Mouse (Mus musculus) midbrain, embryonic 13.5 days (tissue): ENCODE results near the gene Gabarap. TPM values are rescaled to one million over a fixed set of nuclear protein-coding genes. Genes with fewer than 3 reads are reported as not detected.

Experiments used
- microRNA counts: library from miRNA; unstranded; fragments of <30 nt; microRNA quantifications from one replicate; lab custom pipeline; 2016
- microRNA-seq: library from miRNA; unstranded; fragments of <30 nt; microRNA quantifications from one replicate; pipeline ENCODE4, GENCODE M21; 2016
- polyA plus RNA-seq: library from polyadenylated mRNA; unstranded; fragments of >200 nt; fragmentation: Nextera tagmentation; extraction: Ambion mirVana; gene quantifications from 2 replicates; pipeline ENCODE4 v1.2.1, GENCODE M21; 2015

Gene Gabarap
- polyA plus RNA-seq, 1 experiment from 2014 or later, result 625 TPM

MicroRNA genes within 50 kb of the gene (microRNA counts, 519-probe panel; counts per million panel counts)
- 110 counts per million, percentile 56 among the panel's probes with 10 or more counts for microRNA mmu-miR-324-3p (lab: Ali Mortazavi, UCI)
- microRNA mmu-miR-324-5p (lab: Ali Mortazavi, UCI), result 4,004 counts per million, percentile 75 among the panel's probes with 10 or more counts

Small RNA genes lying within 50 kb of the gene (microRNA-seq; reads per million reads assigned to microRNA genes)
- gene Gm44349 (not detected), gene Mir324 (4,299 reads per million, percentile 90 among the genes with 10 or more reads in this experiment)

Other genes with a start within 250 kb of the Gabarap start
- 22.7 and 24.9 TPM in 2 replicates for gene Polr2a, start 232.5 kb upstream of the Gabarap start, polyA plus RNA-seq
- gene Slc35g3, start 229.2 kb upstream of the Gabarap start, polyA plus RNA-seq, result 0.31 TPM in 1 of 2 replicates, not detected in the other
- 2.9 and 3.2 TPM in 2 replicates for gene Zbtb4, start 225.2 kb upstream of the Gabarap start, polyA plus RNA-seq
- gene Chrnb1, start 195.2 kb upstream of the Gabarap start, polyA plus RNA-seq, result 0.83 and 0.85 TPM in 2 replicates
- 3.4 and 4.4 TPM in 2 replicates for gene Fgf11, start 189.3 kb upstream of the Gabarap start, polyA plus RNA-seq
- 0.44 and 0.52 TPM in 2 replicates for gene Tmem102, start 185.5 kb upstream of the Gabarap start, polyA plus RNA-seq
- not detected in 2 replicates for gene Gm39566, start 175.8 kb upstream of the Gabarap start, polyA plus RNA-seq
- not detected in 2 replicates for gene Spem2, start 172.7 kb upstream of the Gabarap start, polyA plus RNA-seq
- gene Spem1, start 169.0 kb upstream of the Gabarap start, polyA plus RNA-seq, result 0.51 and 0.64 TPM in 2 replicates
- 20.5 and 21.3 TPM in 2 replicates for gene Nlgn2, start 153.4 kb upstream of the Gabarap start, polyA plus RNA-seq
- 329 and 331 TPM in 2 replicates for gene Tmem256, start 152.6 kb upstream of the Gabarap start, polyA plus RNA-seq
- 55.0 and 56.3 TPM in 2 replicates for gene Plscr3, start 144.8 kb upstream of the Gabarap start, polyA plus RNA-seq
- 0.27 and 0.31 TPM in 2 replicates for gene Tnk1, start 132.4 kb upstream of the Gabarap start, polyA plus RNA-seq
- gene Tmem95, start 113.1 kb upstream of the Gabarap start, polyA plus RNA-seq, result not detected in 2 replicates
- gene Kctd11, start 109.7 kb upstream of the Gabarap start, polyA plus RNA-seq, result 1.3 and 1.7 TPM in 2 replicates
- 0.37 and 0.48 TPM in 2 replicates for gene Acap1, start 95.6 kb upstream of the Gabarap start, polyA plus RNA-seq
- 16.1 and 17.1 TPM in 2 replicates for gene 2810408A11Rik, start 90.2 kb upstream of the Gabarap start, polyA plus RNA-seq
- gene Neurl4, start 90.1 kb upstream of the Gabarap start, polyA plus RNA-seq, result 18.6 and 19.8 TPM in 2 replicates
- 81.9 and 87.0 TPM in 2 replicates for gene Gps2, start 77.3 kb upstream of the Gabarap start, polyA plus RNA-seq
- 1,160 and 1,188 TPM in 2 replicates for gene Eif5a, start 69.2 kb upstream of the Gabarap start, polyA plus RNA-seq
- 3.9 and 4.2 TPM in 2 replicates for gene Ybx2, start 55.3 kb upstream of the Gabarap start, polyA plus RNA-seq
- 4.3 and 4.4 TPM in 2 replicates for gene Slc2a4, start 43.0 kb upstream of the Gabarap start, polyA plus RNA-seq
- 0.32 and 1.1 TPM in 2 replicates for gene Cldn7, start 26.4 kb upstream of the Gabarap start, polyA plus RNA-seq
- gene Ctdnep1, start 10.0 kb upstream of the Gabarap start, polyA plus RNA-seq, result 22.9 and 23.8 TPM in 2 replicates
- gene Elp5, start 8.6 kb upstream of the Gabarap start, polyA plus RNA-seq, result 156 and 158 TPM in 2 replicates
- 74.2 and 82.2 TPM in 2 replicates for gene Phf23, start 4.6 kb downstream of the Gabarap start, polyA plus RNA-seq
- gene Dvl2, start 9.5 kb downstream of the Gabarap start, polyA plus RNA-seq, result 27.6 and 35.4 TPM in 2 replicates
- 48.4 and 51.7 TPM in 2 replicates for gene Acadvl, start 24.3 kb downstream of the Gabarap start, polyA plus RNA-seq
- 34.9 and 37.2 TPM in 2 replicates for gene Dlg4, start 25.8 kb downstream of the Gabarap start, polyA plus RNA-seq
- 0.97 and 1.1 TPM in 2 replicates for gene Asgr1, start 62.9 kb downstream of the Gabarap start, polyA plus RNA-seq
- gene Asgr2, start 101.5 kb downstream of the Gabarap start, polyA plus RNA-seq, result not detected in 2 replicates
- gene Mgl2, start 139.2 kb downstream of the Gabarap start, polyA plus RNA-seq, result 0.39 and 0.66 TPM in 2 replicates
- gene Clec10a, start 165.1 kb downstream of the Gabarap start, polyA plus RNA-seq, result 0.59 TPM in 2 replicates
- 1.9 and 2.4 TPM in 2 replicates for gene Slc16a11, start 221.6 kb downstream of the Gabarap start, polyA plus RNA-seq
- 17.7 and 18.7 TPM in 2 replicates for gene Slc16a13, start 229.9 kb downstream of the Gabarap start, polyA plus RNA-seq
- 3.9 and 4.3 TPM in 2 replicates for gene Bcl6b, start 238.7 kb downstream of the Gabarap start, polyA plus RNA-seq
- gene 0610010K14Rik, start 246.8 kb downstream of the Gabarap start, polyA plus RNA-seq, result 193 and 201 TPM in 2 replicates
- 15.0 and 15.8 TPM in 2 replicates for gene Gm21988, start 248.7 kb downstream of the Gabarap start, polyA plus RNA-seq
- 289 and 304 TPM in 2 replicates for gene Rnasek, start 248.7 kb downstream of the Gabarap start, polyA plus RNA-seq